Mouse (Mus musculus): ENCODE data around the gene Cbfa2t2.

The Cbfa2t2 gene

DNA sequence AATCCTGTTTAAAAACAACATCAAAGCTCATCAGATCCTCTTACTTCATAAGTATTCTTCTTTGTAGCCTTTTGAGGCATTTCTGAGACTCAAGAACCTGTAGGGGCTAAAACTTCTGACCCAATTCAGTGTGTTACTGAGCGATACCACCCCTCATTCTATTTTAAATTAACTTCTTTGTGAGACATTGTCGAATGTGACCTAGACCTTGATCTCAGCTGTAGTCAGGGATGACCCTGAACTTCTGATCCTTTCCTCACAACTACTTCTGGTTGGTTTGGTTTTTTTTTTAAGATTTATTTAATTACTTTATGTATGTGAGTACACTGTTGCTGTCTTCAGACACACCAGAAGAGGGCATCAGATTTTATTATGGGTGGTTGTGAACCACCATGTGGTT, 12.7 kb upstream of the Cbfa2t2 start:
- in situ Hi-C loops (cut with MboI, MseI), result loop anchor here (25.0 kb wide), 1 partner anchor 114 kb away; the partner anchor contains the start of gene 1700003F12Rik

DNA sequence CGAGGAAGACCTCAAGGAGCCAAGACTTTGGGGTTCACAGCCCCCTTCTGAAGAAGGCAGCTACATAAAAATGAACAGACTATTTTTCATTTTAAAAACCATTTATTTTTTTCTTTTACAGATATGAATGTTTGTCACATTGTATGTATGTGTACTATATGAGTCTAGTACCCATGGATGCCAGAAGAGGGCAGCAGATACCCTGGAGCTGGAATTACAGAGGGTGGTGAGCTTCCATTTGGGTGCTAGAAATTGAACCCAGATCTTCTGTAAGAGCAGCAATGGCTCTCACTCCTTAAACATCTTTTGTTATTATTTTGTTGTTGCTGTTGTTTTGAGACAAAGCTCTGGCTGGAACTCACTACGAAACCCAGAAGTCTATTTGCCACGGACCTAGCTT, 10.8 kb upstream of the Cbfa2t2 start:
- in situ Hi-C loops (cut with MboI, MseI), result no loop called here

DNA sequence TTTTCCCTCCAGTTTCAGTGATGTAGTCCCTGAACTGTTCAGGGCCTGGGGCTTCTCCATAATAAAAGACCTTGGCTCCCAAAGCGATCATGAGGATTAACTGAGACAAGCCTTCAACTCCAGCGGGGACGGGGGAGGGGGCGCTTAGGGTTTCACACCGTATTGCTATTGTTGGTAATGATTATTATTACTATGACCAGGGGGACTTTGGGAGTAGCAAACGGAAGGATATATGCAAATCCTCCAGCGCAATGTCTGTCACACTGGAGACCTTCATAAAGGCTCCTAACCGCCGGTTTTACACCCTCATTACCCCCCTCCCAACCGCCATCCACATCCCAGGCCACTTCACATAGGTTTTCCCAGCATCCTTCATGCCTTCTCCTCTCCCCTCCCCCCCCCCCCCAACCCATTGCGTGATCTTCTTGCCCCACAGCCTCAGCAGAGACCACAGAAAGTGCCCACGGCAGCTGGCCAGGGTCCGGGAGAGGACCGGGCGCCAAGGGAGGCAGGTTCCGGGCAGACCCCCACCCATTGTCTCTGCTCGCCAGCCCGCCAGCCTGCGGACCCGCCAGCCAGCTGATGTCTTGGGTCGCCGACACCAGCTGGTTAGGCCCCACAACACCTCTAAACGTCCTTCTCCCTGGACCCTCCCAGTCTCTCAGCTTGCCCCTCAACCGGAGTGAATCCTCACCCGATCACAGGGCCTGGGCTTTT, 9.9 kb upstream of the Cbfa2t2 start:
- in situ Hi-C loops (cut with MboI, MseI), result no loop called here

DNA sequence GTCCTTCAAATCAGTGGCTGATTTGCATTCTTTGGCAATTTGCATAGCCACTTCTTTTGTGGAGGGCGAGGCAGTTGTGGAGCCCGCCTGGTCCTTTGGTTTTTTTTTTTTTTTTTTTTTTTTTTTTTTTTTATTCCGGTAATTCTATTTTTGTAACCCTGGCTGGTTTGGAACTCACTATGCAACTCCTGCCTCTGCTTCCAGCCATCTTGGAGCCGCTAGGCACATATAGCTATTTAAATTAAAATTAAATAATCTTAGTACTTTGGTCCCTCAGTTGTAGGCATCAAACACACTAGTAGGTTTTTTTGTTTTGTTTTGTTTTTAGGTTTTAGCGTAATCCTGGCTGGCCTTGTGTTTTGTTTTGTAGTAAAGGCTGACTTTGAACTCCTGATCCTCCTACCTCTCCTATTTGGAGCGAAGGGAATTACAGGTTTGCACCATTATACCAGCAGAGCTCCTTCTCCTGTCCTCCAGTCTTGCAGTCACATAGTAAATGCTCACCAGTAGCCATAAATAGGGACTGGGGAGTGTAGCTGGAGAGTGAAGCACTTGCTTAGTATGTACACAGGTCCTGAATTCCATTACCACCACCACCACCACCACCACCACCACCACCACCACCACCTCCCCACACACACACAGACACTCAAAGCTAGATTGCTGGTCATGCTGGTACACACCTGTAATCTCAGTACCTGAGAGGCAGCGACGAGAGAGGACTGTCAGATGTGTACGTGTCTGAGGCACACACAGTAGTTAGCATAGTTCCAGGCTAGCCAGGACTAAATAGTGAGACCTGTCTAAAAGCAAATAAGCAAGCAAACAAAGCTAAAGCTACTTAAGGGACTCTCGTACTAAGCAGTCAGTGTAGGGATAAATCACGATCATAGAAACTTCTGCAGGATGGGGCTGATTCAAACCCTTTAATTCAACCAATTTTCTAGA, 9.1 kb upstream of the Cbfa2t2 start:
- in situ Hi-C loops (cut with MboI, MseI), result no loop called here

DNA sequence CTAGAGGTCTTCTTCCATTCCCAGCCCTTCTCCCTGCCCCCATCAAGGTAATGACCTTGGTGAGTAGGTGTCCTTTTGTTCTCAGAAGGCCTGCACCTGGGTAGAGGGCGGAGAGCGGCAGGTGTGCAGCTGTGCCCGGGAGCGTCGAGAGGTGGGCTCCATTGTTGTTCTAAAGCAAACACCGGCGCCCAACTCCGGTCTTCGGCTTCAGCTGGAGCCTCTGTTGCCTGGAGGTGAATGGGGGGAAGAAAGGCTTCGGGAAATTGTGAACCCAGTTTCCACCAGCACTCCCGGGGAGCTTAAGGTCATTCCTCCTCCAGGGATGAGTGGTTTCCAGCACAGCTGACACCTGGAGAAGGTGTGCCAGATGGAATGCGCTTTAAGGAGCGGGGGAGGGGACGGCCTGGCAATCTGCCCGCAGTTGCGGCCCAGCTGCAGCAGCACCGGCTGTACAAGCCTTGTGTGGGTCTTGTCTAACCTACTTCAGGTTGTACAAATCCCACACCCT, 8.4 kb upstream of the Cbfa2t2 start:
- in situ Hi-C loops (cut with MboI, MseI), result no loop called here

- in situ Hi-C loops (cut with MboI, MseI), result no loop called here
These were observed 5.7 kb upstream of the Cbfa2t2 start for GRCm38 (mm10) chr2:154430566-154430965.

GRCm38 (mm10) chr2:154432696-154433095, 3.6 kb upstream of the Cbfa2t2 start:
- in situ Hi-C loops (cut with MboI, MseI), result no loop called here

GRCm38 (mm10) chr2:154433391-154433790, 2.9 kb upstream of the Cbfa2t2 start:
- in situ Hi-C loops (cut with MboI, MseI), result no loop called here

GRCm38 (mm10) chr2:154434690-154435089, 1.6 kb upstream of the Cbfa2t2 start:
- in situ Hi-C loops (cut with MboI, MseI), result no loop called here

- in situ Hi-C loops (cut with MboI, MseI), result no loop called here
These were observed 214 bp upstream of the Cbfa2t2 start for GRCm38 (mm10) chr2:154436076-154436457.

DNA sequence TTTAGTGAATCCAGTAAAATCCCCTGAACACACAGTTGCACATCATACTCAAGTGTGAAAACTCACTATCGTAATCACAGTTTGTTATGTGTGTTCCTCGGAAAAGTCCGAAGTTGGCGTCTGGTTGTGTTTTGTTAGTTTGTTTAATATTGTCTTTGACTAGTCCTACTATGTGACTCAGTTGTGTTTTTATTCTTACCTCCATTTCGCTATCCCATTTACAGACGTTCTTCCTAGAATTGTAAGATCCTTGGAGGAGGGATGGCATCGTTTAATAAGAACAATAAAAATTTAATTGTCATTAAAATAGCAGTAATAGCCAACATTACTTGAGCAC, 878 bp downstream of the Cbfa2t2 start:
- in situ Hi-C loops (cut with MboI, MseI), result no loop called here

DNA sequence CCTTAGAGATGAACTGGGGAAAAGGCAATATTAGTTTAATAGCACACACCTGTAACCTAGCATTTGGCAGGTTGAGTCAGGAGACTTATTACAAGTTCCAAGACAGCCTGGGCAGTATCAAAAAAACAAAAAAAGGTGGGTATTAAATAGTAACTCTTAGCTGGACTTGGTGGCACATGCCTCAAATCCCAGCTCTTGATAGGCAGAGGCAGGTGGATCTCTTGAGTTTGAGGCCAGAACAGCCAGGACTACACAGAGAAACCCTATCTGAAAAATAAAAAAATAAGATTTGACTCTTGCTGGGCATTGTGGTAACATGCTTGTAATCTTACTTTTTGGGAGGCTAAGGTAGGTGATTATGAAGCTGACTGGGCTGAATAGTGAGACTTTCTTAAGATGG, 4.2 kb downstream of the Cbfa2t2 start:
- in situ Hi-C loops (cut with MboI, MseI), result no loop called here

DNA sequence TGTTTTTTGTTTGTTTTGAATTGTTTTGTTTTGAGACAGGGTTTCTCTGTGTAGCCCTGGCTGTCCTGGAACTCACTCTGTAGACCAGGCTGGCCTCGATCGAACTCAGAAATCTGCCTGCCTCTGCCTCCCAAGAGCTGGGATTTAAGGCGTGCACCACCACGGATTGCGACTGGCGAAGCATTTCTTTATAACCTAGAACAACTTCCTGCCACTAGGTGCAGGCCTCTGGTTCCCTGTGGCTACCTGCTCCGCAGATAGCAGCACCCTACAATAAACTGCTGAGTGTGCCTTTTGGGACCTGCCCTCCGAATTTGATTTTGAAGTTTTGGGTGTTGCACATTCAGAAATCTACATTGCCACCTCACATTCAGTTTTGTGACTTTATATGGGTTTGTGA, 11.5 kb downstream of the Cbfa2t2 start:
- in situ Hi-C loops (cut with MboI, MseI), result no loop called here

DNA sequence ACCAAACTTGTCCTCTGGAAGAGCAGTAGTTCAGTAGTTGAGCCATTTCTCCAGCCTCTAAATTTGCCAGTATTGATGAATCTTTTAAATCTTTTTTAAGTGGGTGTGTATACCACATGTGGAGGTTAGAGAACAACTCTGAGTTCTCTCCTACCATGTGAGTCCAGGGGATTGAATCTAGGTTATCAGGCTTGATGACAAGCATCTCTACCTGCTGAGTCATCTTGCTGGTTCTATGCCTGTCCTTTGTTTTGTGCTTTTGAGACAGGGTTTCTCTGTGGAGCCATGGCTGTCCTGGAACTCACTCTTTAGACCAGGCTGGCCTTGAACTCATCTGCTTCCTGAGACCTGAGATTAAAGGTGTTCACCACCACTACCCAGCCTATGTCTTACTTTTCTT, 12.4 kb downstream of the Cbfa2t2 start:
- in situ Hi-C loops (cut with MboI, MseI), result no loop called here

DNA sequence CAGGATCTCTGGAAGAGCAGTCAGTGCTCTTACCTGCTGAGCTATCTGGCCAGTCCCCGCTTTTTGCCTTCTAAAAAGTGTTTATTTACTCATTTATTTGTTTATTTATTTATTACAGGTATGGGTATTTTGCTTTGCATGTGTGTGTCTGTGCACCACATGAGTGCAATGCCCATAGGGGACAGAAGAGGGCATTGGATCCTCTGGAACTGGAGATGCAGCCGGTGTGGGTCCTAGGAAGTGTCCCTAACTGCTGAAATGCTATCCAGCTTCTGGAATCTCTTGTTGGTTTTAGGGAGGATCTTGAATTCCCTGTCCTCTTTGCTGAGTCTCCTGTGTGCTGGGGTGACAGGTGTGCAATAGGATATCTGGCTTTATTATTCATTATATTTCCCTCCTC, 16.7 kb downstream of the Cbfa2t2 start:
- in situ Hi-C loops (cut with MboI, MseI), result no loop called here

GRCm38 (mm10) chr2:154454099-154454498, 17.8 kb downstream of the Cbfa2t2 start:
- in situ Hi-C loops (cut with MboI, MseI), result no loop called here

GRCm38 (mm10) chr2:154454605-154455004, 18.3 kb downstream of the Cbfa2t2 start:
- in situ Hi-C loops (cut with MboI, MseI), result no loop called here

GRCm38 (mm10) chr2:154455776-154456175, 19.5 kb downstream of the Cbfa2t2 start:
- in situ Hi-C loops (cut with MboI, MseI), result no loop called here

- in situ Hi-C loops (cut with MboI, MseI), result no loop called here
These were observed 20.3 kb downstream of the Cbfa2t2 start for GRCm38 (mm10) chr2:154456621-154457020.

DNA sequence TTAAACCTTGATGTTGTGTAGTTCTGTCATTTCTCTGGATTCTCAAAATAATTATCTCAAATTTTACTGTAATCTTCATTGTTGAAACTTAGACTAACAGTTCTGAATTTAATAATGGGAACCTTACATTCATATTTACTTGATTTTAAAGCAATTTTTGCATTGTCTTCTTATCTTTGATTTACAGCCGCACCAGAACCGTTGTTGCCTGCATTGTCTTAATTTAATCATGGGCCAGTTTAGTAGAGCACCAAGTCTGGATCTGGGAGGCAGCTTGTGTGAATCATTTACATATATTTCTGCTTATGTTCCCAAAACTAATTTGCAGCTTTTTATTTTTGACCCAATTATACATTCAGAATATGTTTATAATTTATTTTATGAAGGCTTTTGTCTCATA, 23.0 kb downstream of the Cbfa2t2 start:
- in situ Hi-C loops (cut with MboI, MseI), result no loop called here

- in situ Hi-C loops (cut with MboI, MseI), result no loop called here
These were observed 23.6 kb downstream of the Cbfa2t2 start for GRCm38 (mm10) chr2:154459851-154460250.

- in situ Hi-C loops (cut with MboI, MseI), result no loop called here
These were observed 27.4 kb downstream of the Cbfa2t2 start for GRCm38 (mm10) chr2:154463621-154464198.
